Mouse (Mus musculus) adrenal gland, adult 2 months (tissue): ENCODE measurements around the gene Txndc2. TPM values are rescaled to one million over a fixed set of nuclear protein-coding genes. Genes with fewer than 3 reads are reported as not detected.

ENCODE experiments used
- DNase-seq: peaks from one replicate; pipeline ENCODE4 v3.0.0; 2021
- long read RNA-seq: library from polyadenylated mRNA; stranded (forward); transcript quantifications from one replicate; pipeline ENCODE4 v2.0.0, GENCODE M21; 2021
- polyA plus RNA-seq: library from polyadenylated mRNA; depleted of rRNA; stranded (reverse); fragments of >200 nt; gene quantifications from 2 replicates; pipeline ENCODE4 v1.2.3, GENCODE M21; 2012; rRNA removed
- total RNA-seq, 2 experiments: library from RNA; stranded (reverse); gene quantifications; 2 replicates each; pipeline ENCODE4 v1.2.3; 2021

Txndc2 gene
- total RNA-seq (10 to 100 TPM; 12.8 to 40.9 TPM), polyA plus RNA-seq (0.19 and 0.61 TPM in 2 replicates)
- long read RNA-seq, partial matches to known transcripts: 6 of 8 reads
- long read RNA-seq, other reads (novel, unspliced or antisense): 2 of 8 reads

- DNase-seq: no peak
Observed at GRCm38 (mm10) chr17:65641734-65642218, at the start of gene Txndc2. Txndc2 (minus strand) TSS chr17:65642168.

GRCm38 (mm10) chr17:65683731-65684130, 41.8 kb upstream of the Txndc2 start:
- DNase-seq: no peak

- DNase-seq: no peak
Observed at GRCm38 (mm10) chr17:65683316-65683715, 41.3 kb upstream of the Txndc2 start.

DNA sequence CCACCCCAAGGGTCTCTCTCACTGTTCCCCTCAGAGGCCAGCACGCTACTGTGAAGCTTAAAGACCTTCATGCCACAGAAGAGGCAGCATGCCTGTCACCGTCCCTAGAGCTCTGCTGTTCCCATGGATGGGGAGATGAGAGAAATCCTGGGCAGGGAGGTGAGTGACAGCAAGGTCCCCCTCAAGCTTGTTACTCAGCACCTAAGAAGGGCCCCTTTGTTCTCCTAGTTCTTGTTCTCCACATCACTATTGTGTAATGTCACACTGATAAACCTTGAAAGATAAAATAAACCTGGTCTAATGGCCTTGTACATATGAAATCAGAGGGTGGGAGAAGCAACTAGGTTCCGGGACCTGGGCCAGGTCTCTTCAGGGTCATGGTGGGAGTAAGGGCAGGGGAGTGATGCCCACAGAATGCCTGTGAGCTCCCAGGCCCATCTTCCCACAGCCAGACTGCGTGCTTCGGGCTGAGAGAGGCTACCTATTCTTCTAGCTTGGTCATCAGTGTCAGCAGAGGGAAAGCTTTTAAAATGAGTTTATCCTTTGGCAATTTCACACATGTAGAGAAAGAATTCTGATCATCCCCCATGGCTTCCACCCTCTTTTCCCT, 40.2 kb upstream of the Txndc2 start:
- DNase-seq: peak; percentile 46

- DNase-seq: no peak
Observed at GRCm38 (mm10) chr17:65681516-65681915, 39.5 kb upstream of the Txndc2 start.

- no peak for DNase-seq
Observed at GRCm38 (mm10) chr17:65680801-65681412, 38.9 kb upstream of the Txndc2 start.

- DNase-seq: no peak
Observed at GRCm38 (mm10) chr17:65679806-65680446, 38.0 kb upstream of the Txndc2 start.

DNA sequence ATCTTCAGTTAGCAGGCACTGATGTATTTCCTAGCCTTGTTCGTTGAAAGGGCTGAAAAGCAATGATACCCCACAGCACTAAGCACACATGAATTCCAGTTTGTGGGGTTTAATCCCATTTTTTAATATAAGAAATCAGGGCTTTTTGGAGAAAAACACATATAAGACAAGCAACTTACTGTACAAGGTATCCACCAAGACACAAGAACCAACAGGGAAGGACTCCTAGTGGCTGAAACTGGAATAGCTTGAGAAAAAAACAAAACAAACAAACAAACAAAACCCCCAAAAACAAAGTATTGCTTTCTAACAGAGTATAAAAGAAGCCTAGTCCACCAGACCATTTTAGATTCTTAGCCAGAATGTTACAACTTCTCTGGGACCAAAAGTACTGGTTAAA, 35.8 kb upstream of the Txndc2 start:
- no peak for DNase-seq

DNA sequence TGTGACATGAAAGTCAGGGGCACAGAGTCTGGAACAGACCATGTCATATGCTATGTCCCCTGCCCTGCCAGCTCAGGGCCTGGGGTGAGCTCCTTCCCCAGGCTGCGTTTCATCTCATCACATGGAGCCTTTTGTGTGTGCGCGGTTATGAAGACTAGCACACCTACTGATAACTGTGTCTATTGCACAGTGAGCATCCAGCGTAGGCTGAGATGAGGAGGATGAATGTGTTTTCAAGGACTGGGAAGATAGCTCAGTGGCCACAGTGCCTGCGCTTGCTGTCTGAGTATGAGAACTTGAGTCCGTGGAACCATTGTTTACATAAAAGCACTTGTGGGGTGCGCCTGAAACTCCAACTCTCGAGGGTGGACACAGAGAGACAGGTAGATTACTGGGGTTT, 34.6 kb upstream of the Txndc2 start:
- no peak for DNase-seq

DNA sequence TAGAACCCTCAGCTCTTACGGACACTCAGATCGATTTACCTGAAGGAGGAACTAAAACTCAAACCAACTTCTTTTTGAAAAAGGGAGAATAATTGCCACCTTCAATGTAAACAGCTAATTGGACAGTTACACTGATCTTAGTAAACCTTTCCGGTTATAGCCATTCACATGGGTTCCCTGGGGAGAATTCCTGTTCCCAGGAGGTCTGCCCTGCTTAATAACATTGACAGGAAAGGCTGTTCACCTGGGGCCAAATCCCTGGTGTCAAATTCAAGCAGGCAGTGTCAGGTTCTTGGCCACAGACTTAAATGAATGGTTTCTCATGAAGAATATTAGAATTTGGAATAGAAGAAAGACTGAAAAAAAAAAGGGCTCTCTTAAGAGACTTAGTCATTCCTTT, 34.0 kb upstream of the Txndc2 start:
- no peak for DNase-seq

DNA sequence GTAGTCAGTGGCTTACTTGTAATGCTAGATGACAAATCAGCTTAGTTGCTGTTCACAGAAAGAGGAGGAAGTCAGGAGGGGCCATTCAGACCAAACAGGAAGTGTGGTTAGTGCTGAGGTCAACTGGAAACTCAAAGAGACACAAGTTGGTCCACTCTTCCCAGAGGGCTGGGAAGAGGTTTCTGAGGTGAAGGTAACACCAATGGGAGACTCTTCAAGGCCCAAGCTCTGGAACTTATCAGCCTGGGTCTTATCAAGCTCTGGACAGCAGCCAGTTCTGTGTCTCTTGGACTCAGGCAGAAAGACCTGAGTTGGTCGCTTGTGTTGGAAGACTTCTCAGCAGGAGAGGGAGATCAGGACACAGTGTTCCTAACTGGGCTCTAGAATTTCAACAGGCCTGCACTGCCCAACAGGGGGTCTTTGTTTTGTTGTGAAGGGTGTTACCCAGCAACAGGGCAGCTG, 32.8 kb upstream of the Txndc2 start:
- peak; percentile 16 for DNase-seq

- no peak for DNase-seq
Observed at GRCm38 (mm10) chr17:65672926-65673325, 31.0 kb upstream of the Txndc2 start.

GRCm38 (mm10) chr17:65669061-65669460, 27.1 kb upstream of the Txndc2 start:
- DNase-seq: no peak

DNA sequence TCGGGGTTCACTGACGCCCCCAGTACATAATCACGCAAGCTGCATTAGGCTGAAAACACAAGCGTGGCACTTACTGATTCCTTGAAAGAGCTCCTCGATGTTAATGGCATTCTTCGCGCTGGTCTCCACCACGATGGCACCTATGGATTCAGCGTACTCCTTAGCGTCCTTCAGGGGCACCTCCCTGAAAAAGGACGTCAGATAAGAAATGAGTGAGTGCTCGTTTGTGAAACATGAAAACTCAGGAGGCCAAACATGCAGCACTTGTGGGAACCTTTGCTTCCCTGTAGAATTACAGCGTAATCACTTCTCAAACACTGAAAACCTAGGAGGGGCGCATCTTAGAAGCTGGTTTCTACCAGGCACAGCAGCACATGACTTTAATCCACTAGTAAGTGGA, 25.8 kb upstream of the Txndc2 start:
- DNase-seq: no peak

DNA sequence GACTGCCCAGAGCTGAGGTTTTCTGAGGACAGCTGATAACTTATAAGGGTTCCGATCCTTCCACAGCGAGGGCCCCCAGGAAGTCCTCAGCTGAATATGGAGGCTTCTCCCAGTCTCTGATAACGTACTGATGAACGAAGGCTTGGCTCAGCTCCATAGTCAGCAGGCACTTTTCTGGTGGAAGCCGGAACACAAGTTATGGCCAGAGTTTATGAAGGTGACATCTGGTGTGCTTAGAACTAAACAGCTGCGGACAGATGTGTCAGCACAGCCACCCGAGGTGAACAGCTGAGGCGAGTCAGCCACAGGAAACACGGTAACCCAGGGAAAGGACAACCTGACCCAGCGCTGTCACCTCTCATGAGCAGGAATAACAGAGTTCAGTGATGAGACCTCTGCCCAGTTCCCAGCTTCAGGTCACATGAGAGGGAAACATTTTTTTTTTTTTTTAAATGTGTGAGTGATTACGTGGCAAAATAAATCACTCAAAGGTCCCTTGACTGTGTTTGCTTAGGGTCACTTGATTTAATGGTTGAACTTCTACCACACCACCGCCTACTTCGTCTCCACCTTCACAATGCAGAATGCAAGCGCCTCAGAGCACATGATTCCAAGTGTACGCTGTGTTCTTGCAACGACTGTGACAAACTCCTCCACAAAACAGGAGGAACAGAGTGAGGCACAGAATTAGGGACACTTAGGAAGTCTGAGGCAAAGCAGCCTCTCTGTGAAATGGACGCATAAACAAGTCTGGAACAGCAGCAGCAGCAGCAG, 24.6 kb upstream of the Txndc2 start:
- DNase-seq: peak; percentile 33

DNA sequence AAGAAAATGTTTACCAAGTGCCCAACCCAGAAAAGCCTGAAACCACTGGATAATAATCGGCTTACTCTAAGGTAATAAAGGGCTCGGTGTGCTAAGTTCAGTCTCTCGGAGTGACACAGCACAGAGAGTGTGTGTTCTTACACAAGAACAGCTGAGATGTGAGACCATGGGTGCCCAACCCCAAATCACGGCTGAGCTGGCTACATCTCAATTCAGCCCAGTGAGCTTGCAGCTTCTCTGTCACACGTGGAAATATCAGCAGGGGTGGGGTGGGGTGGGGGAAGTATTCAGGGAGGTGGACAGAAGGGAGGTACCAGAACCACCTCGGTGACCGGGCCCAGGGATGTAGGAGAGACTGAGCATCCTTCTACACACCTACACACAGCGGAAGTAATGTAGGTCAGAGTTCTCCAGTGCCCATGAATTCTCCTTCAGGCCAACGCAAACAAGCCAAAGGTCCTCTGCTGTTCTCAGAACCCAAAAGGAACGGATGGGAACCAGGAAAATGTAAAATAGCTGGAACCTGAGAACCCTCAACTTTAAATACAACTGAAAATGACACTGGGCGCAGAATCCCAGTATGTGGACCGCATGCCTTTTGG, 23.9 kb upstream of the Txndc2 start:
- no peak for DNase-seq

- DNase-seq: peak; percentile 49
Observed at GRCm38 (mm10) chr17:65663329-65664078, 21.5 kb upstream of the Txndc2 start.

GRCm38 (mm10) chr17:65662662-65663061, 20.7 kb upstream of the Txndc2 start:
- DNase-seq: no peak

GRCm38 (mm10) chr17:65658416-65658815, 16.4 kb upstream of the Txndc2 start:
- DNase-seq: no peak

- no peak for DNase-seq
Observed at GRCm38 (mm10) chr17:65657958-65658357, 16.0 kb upstream of the Txndc2 start.

- peak; percentile 10 for DNase-seq
Observed at GRCm38 (mm10) chr17:65656731-65657130, 14.8 kb upstream of the Txndc2 start.
